In genomic region chr16:17566186-17566585, GRCm38 (mm10) we compare ENCODE assay signal across 24 mouse cellular contexts. TPM values are rescaled to one million over a fixed set of nuclear protein-coding genes. Genes with fewer than 3 reads are reported as not detected.
A peak's percentile ranks its signal among the peaks of the same experiment; 100 is the strongest.
DNase-seq lines count a peak whose midpoint lies in the region; ATAC-seq and TF ChIP-seq lines count a peak whose summit lies in the region.
"Had no signal": no experiment of that assay in that cellular context is flagged by ENCODE, and none has a peak within 500 bp of the region (broad histone marks: within the 10 kb centered on the region; RNA-seq: fewer than 3 reads in every experiment).

No protein-coding gene starts in this region.

- no peak overlapping the region for H3K27ac ChIP-seq in kidney, postnatal 0 days
- no peak overlapping the region for H3K27ac ChIP-seq in midbrain, embryonic 14.5 days (replicated peaks; ENCODE audit: low read depth, low read length)
- H3K27ac ChIP-seq in midbrain, embryonic 15.5 days, result no peak overlapping the region
- H3K27ac ChIP-seq in stomach, postnatal 0 days (replicated peaks), result no peak overlapping the region
- H3K27ac ChIP-seq: forebrain, embryonic 12.5 days; limb, embryonic 10.5 days; midbrain, embryonic 10.5 days had no signal

- H3K36me3 ChIP-seq in kidney, postnatal 0 days (ENCODE audit: insufficient read depth, low read length), result no peaks in the 10 kb centered on the region
- no peaks in the 10 kb centered on the region for H3K36me3 ChIP-seq in midbrain, embryonic 14.5 days (ENCODE audit: control insufficient read depth, insufficient read depth, low read length)
- no peaks in the 10 kb centered on the region for H3K36me3 ChIP-seq in midbrain, embryonic 15.5 days (replicated peaks)
- no peaks in the 10 kb centered on the region for H3K36me3 ChIP-seq in stomach, postnatal 0 days (ENCODE audit: control insufficient read depth, insufficient read depth, low read length)
- H3K36me3 ChIP-seq: forebrain, embryonic 12.5 days; limb, embryonic 10.5 days; midbrain, embryonic 10.5 days had no signal

- peak; percentile 20 for DNase-seq in embryo, embryonic 11 days
- DNase-seq in embryo, embryonic 10.5 days (ENCODE audit: low spot score), result no peak
- DNase-seq in kidney, postnatal 0 days (ENCODE audit: low spot score), result peak; percentile 50
- DNase-seq in kidney, postnatal 14 days, result no peak
- DNase-seq in midbrain, embryonic 14.5 days, result peak; percentile 1
- peak; percentile 30 for DNase-seq in stomach, postnatal 0 days (ENCODE audit: low spot score)
- no peak for DNase-seq in adrenal gland, postnatal 36 days
- DNase-seq: adrenal gland, postnatal 10 days; cerebellum, adult 11 months; cerebellum, postnatal 10 days; gastrocnemius, postnatal 10 days; heart, adult 18-20 months; heart, postnatal 4 days; kidney, adult 8-10 months; kidney, postnatal 36 days; layer of hippocampus, adult 9-11 months; right cerebral cortex, postnatal 25 days; thymus, postnatal 25 days had no signal

- H3K9me3 ChIP-seq in kidney, postnatal 0 days (replicated peaks; ENCODE audit: low read length), result no peaks in the 10 kb centered on the region
- H3K9me3 ChIP-seq in midbrain, embryonic 14.5 days (ENCODE audit: control insufficient read depth, low read length), result no peaks in the 10 kb centered on the region
- H3K9me3 ChIP-seq in midbrain, embryonic 15.5 days, result no peaks in the 10 kb centered on the region
- H3K9me3 ChIP-seq in stomach, postnatal 0 days (ENCODE audit: control insufficient read depth, low read length), result no peaks in the 10 kb centered on the region
- H3K9me3 ChIP-seq: forebrain, embryonic 12.5 days; limb, embryonic 10.5 days; midbrain, embryonic 10.5 days had no signal

- peak; percentile 57 for TF ChIP-seq CTCF in kidney, postnatal 0 days (IDR thresholded peaks at IDR 0.05; ENCODE audit: low read depth)
- peak; percentile 61 for TF ChIP-seq CTCF in stomach, postnatal 0 days (IDR thresholded peaks at IDR 0.05; ENCODE audit: low read depth)

- H3K9ac ChIP-seq in kidney, postnatal 0 days (ENCODE audit: low read depth, low read length), result no peak overlapping the region
- H3K9ac ChIP-seq in midbrain, embryonic 14.5 days (replicated peaks; ENCODE audit: low read length), result no peak overlapping the region
- no peak overlapping the region for H3K9ac ChIP-seq in midbrain, embryonic 15.5 days
- H3K9ac ChIP-seq in stomach, postnatal 0 days (ENCODE audit: low read length), result no peak overlapping the region
- H3K9ac ChIP-seq: forebrain, embryonic 12.5 days had no signal

- H3K4me1 ChIP-seq in kidney, postnatal 0 days (replicated peaks; ENCODE audit: insufficient read depth, low read length), result peaks cover 8% of the 10 kb centered on the region; the same call in 1 of the 2 replicates
- peaks cover 7% of the 10 kb centered on the region for H3K4me1 ChIP-seq in midbrain, embryonic 14.5 days (ENCODE audit: control insufficient read depth, insufficient read depth, low read length)
- H3K4me1 ChIP-seq in midbrain, embryonic 15.5 days, result peaks cover 11% of the 10 kb centered on the region
- H3K4me1 ChIP-seq in stomach, postnatal 0 days (replicated peaks; ENCODE audit: control insufficient read depth, insufficient read depth), result 0 out of 2 replicates have a peak, but pooled peaks cover 2% of the 10 kb centered on the region

- WGBS in kidney, postnatal 0 days, result 13% methylated on average over 4 of the region's 4 CpGs
- WGBS in midbrain, embryonic 14.5 days, result 22% methylated on average over 4 of the region's 4 CpGs
- 28% methylated on average over 4 of the region's 4 CpGs for WGBS in midbrain, embryonic 15.5 days
- WGBS in stomach, postnatal 0 days, result 25% methylated on average over 4 of the region's 4 CpGs

- H3K27me3 ChIP-seq in kidney, postnatal 0 days (ENCODE audit: insufficient read depth, low read length), result no peaks in the 10 kb centered on the region
- H3K27me3 ChIP-seq in midbrain, embryonic 14.5 days (ENCODE audit: control insufficient read depth, insufficient read depth, low read length), result no peaks in the 10 kb centered on the region
- peaks cover 6% of the 10 kb centered on the region for H3K27me3 ChIP-seq in midbrain, embryonic 15.5 days (replicated peaks)
- H3K27me3 ChIP-seq in stomach, postnatal 0 days (ENCODE audit: control insufficient read depth, insufficient read depth, low read length), result no peaks in the 10 kb centered on the region

- H3K4me3 ChIP-seq in kidney, postnatal 0 days (replicated peaks; ENCODE audit: low read depth, low read length), result no peak overlapping the region
- H3K4me3 ChIP-seq in midbrain, embryonic 14.5 days (replicated peaks; ENCODE audit: low read depth, low read length), result no peak overlapping the region
- H3K4me3 ChIP-seq in midbrain, embryonic 15.5 days, result no peak overlapping the region
- H3K4me3 ChIP-seq in stomach, postnatal 0 days (ENCODE audit: low read depth, low read length), result no peak overlapping the region
- H3K4me3 ChIP-seq: forebrain, embryonic 12.5 days; limb, embryonic 10.5 days; midbrain, embryonic 10.5 days had no signal

- TF ChIP-seq EP300 in stomach, postnatal 0 days (optimal IDR thresholded peaks at IDR 0.05), result no peak

- ATAC-seq in kidney, postnatal 0 days (replicated peaks; ENCODE audit: low FRiP score, low read depth), result no peak
- ATAC-seq in midbrain, embryonic 14.5 days (ENCODE audit: low FRiP score, low TSS enrichment), result no peak
- ATAC-seq in midbrain, embryonic 15.5 days (replicated peaks), result no peak
- ATAC-seq in stomach, postnatal 0 days (ENCODE audit: low FRiP score, low TSS enrichment), result no peak
- ATAC-seq: activated CD4-positive, CD25-positive, alpha-beta regulatory T cell, adult 4 months had no signal

- H3K4me2 ChIP-seq in kidney, postnatal 0 days (ENCODE audit: low read length), result no peak overlapping the region
- H3K4me2 ChIP-seq in midbrain, embryonic 14.5 days (ENCODE audit: low read length), result no peak overlapping the region
- no peak overlapping the region for H3K4me2 ChIP-seq in midbrain, embryonic 15.5 days
- H3K4me2 ChIP-seq in stomach, postnatal 0 days (replicated peaks; ENCODE audit: low read depth), result no peak overlapping the region
- H3K4me2 ChIP-seq: forebrain, embryonic 12.5 days had no signal

RNA-seq across cellular contexts. Expression of gene P2rx6, which starts 4.5 kb away (rescaled TPM):
- 0.62 and 0.74 TPM in 2 replicates for polyA plus RNA-seq in kidney, postnatal 0 days (2015; fragmentation: Nextera tagmentation; extraction: Ambion mirVana)
- 1.5 and 1.9 TPM in 2 replicates for polyA plus RNA-seq in midbrain, embryonic 14.5 days (2014; fragmentation: Nextera tagmentation; extraction: Ambion mirVana)
- polyA plus RNA-seq in midbrain, embryonic 15.5 days (2015; fragmentation: Nextera tagmentation; extraction: Ambion mirVana), result 2.3 and 3.1 TPM in 2 replicates
- 1.5 and 1.7 TPM in 2 replicates for polyA plus RNA-seq in stomach, postnatal 0 days (2015; fragmentation: Nextera tagmentation; extraction: Ambion mirVana)
- total RNA-seq in adrenal gland, postnatal 36 days (2021), result 1 to 10 TPM; 1.4 TPM
- polyA plus RNA-seq: activated CD4-positive, CD25-positive, alpha-beta regulatory T cell, adult 4 months; liver, adult 2 months had no signal

RNA-seq across cellular contexts. Expression of gene Lrrc74b, which starts 5.1 kb away (rescaled TPM):
- 0.20 and 0.26 TPM in 2 replicates for polyA plus RNA-seq in kidney, postnatal 0 days (2015; fragmentation: Nextera tagmentation; extraction: Ambion mirVana)
- 0.66 and 0.95 TPM in 2 replicates for polyA plus RNA-seq in midbrain, embryonic 14.5 days (2014; fragmentation: Nextera tagmentation; extraction: Ambion mirVana)
- 1.3 TPM in 2 replicates for polyA plus RNA-seq in midbrain, embryonic 15.5 days (2015; fragmentation: Nextera tagmentation; extraction: Ambion mirVana)
- polyA plus RNA-seq in stomach, postnatal 0 days (2015; fragmentation: Nextera tagmentation; extraction: Ambion mirVana), result 0.33 TPM in 2 replicates
- not detected for total RNA-seq in adrenal gland, postnatal 36 days (2021)
- total RNA-seq: heart, adult 18-20 months; heart, postnatal 4 days; liver, adult 2 months had no signal
- polyA plus RNA-seq: activated CD4-positive, CD25-positive, alpha-beta regulatory T cell, adult 4 months; limb, embryonic 10.5 days; liver, adult 2 months had no signal

RNA-seq across cellular contexts. Expression of gene Slc7a4, which starts 16.8 kb away (rescaled TPM):
- 14.3 and 15.5 TPM in 2 replicates for polyA plus RNA-seq in kidney, postnatal 0 days (2015; fragmentation: Nextera tagmentation; extraction: Ambion mirVana)
- 25.0 and 32.4 TPM in 2 replicates for polyA plus RNA-seq in midbrain, embryonic 14.5 days (2014; fragmentation: Nextera tagmentation; extraction: Ambion mirVana)
- 38.7 and 42.7 TPM in 2 replicates for polyA plus RNA-seq in midbrain, embryonic 15.5 days (2015; fragmentation: Nextera tagmentation; extraction: Ambion mirVana)
- 22.8 and 24.4 TPM in 2 replicates for polyA plus RNA-seq in stomach, postnatal 0 days (2015; fragmentation: Nextera tagmentation; extraction: Ambion mirVana)
- total RNA-seq in adrenal gland, postnatal 36 days (2021), result 10 to 100 TPM; 10.1 to 17.8 TPM

RNA-seq across cellular contexts. Expression of gene Thap7, which starts 35.2 kb away (rescaled TPM):
- 58.6 and 62.8 TPM in 2 replicates for polyA plus RNA-seq in kidney, postnatal 0 days (2015; fragmentation: Nextera tagmentation; extraction: Ambion mirVana)
- 59.5 and 62.1 TPM in 2 replicates for polyA plus RNA-seq in midbrain, embryonic 14.5 days (2014; fragmentation: Nextera tagmentation; extraction: Ambion mirVana)
- 60.4 and 65.3 TPM in 2 replicates for polyA plus RNA-seq in midbrain, embryonic 15.5 days (2015; fragmentation: Nextera tagmentation; extraction: Ambion mirVana)
- polyA plus RNA-seq in stomach, postnatal 0 days (2015; fragmentation: Nextera tagmentation; extraction: Ambion mirVana), result 41.0 and 42.4 TPM in 2 replicates
- 10 to 100 TPM; 31.4 to 39.4 TPM for total RNA-seq in adrenal gland, postnatal 36 days (2021)

RNA-seq across cellular contexts. Expression of gene Smpd4, which starts 53.0 kb away (rescaled TPM):
- polyA plus RNA-seq in kidney, postnatal 0 days (2015; fragmentation: Nextera tagmentation; extraction: Ambion mirVana), result 21.2 and 22.3 TPM in 2 replicates
- polyA plus RNA-seq in midbrain, embryonic 14.5 days (2014; fragmentation: Nextera tagmentation; extraction: Ambion mirVana), result 29.1 and 29.3 TPM in 2 replicates
- polyA plus RNA-seq in midbrain, embryonic 15.5 days (2015; fragmentation: Nextera tagmentation; extraction: Ambion mirVana), result 30.1 and 34.7 TPM in 2 replicates
- 7.7 and 9.7 TPM in 2 replicates for polyA plus RNA-seq in stomach, postnatal 0 days (2015; fragmentation: Nextera tagmentation; extraction: Ambion mirVana)
- 10 to 100 TPM; 24.5 to 28.1 TPM for total RNA-seq in adrenal gland, postnatal 36 days (2021)

Comparison
In these comparisons a context has a peak if more than half of its experiments do, and no peak if none do; other contexts are left out.
1. DNase-seq: peak in embryo, embryonic 11 days (single experiment), kidney, postnatal 0 days (single experiment), midbrain, embryonic 14.5 days (single experiment) and stomach, postnatal 0 days (single experiment); none in embryo, embryonic 10.5 days (single experiment), kidney, postnatal 14 days (single experiment) and adrenal gland, postnatal 36 days (0 of 2).